Mouse (Mus musculus): ENCODE results near the gene Flvcr1. TPM values are rescaled to one million over a fixed set of nuclear protein-coding genes. Genes with fewer than 3 reads are reported as not detected.

Flvcr1 gene
- polyA plus RNA-seq, 1 experiment from 2014 or later: 6.0 TPM

DNA sequence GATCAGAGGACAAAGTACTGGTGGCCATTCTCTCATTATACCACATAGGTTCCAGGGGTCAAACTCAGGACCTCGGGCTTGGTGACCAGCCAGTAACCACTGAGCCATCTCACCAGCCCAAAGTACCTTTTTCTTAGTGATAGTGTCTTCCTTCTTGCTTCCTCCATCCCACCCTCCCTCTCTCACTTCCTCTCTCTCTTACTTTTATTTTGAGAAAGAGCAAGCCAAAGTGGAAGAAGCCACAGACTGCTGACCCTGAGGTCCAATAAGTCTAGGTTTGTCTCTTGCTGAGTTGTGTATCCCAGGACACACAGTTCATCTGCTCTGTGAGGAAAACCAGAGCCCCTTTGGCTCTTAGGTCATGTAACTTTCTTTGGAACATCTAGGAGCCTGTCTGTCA lies 45.5 kb downstream of the Flvcr1 start:
- H3K27me3 ChIP-seq (replicated peaks; ENCODE audit: control insufficient read depth, insufficient read depth, low read length): no peaks in the 10 kb centered on the region
- 90% methylated on average over 1 of the region's 1 CpGs for WGBS
- H3K4me3 ChIP-seq (ENCODE audit: low read depth, low read length): no peak overlapping the region
- no peak overlapping the region for H3K27ac ChIP-seq (ENCODE audit: low read depth, low read length)
- H3K4me1 ChIP-seq (ENCODE audit: control insufficient read depth, insufficient read depth, low read length): peaks cover 13% of the 10 kb centered on the region
- H3K4me2 ChIP-seq (ENCODE audit: low read length): no peak overlapping the region
- no peak overlapping the region for H3K9ac ChIP-seq (ENCODE audit: low read length)
- no peaks in the 10 kb centered on the region for H3K9me3 ChIP-seq (replicated peaks; ENCODE audit: control insufficient read depth, low read length)
- H3K36me3 ChIP-seq (ENCODE audit: control insufficient read depth, insufficient read depth, low read length): no peaks in the 10 kb centered on the region
- no peak for DNase-seq (ENCODE audit: low spot score)
- no peak for ATAC-seq

DNA sequence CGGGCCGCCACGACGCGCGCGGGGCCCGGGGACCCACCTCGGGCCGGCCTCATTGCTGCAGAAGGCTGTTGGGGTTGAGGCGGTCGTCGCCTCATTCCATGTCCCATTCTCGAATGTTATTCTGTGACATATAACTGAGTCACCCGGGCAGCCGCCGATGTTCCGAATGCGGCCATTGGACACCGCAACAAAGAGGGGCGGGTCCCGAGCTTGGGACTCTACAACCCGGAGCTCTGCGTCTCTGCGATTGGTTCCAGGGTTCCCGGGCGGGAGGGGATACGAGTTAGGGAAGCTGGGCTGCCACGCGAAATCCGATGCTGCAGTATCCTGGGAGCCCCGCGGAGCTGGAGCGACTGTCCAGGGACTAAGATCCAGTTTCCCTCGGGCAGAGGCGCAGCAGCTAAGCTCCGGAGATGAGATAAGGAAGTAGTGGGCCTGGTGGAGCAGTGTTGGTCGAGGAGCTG lies 46.8 kb downstream of the Flvcr1 start, which contains the start of gene Vash2:
Gene Vash2 (minus strand): TSS at position 197 of the 464 bp plus-strand sequence.
- peaks cover 13% of the 10 kb centered on the region for H3K4me1 ChIP-seq (ENCODE audit: control insufficient read depth, insufficient read depth, low read length)
- ATAC-seq (peak; percentile 99), DNase-seq (ENCODE audit: low spot score) (peak; percentile 98)
- H3K36me3 ChIP-seq (ENCODE audit: control insufficient read depth, insufficient read depth, low read length): peaks cover 11% of the 10 kb centered on the region
- peak within 1 kb of the TSS; percentile 71 for H3K4me3 ChIP-seq (ENCODE audit: low read depth, low read length)
- peak within 1 kb of the TSS; percentile 92 for H3K27ac ChIP-seq (ENCODE audit: low read depth, low read length)
- H3K27me3 ChIP-seq (replicated peaks; ENCODE audit: control insufficient read depth, insufficient read depth, low read length): no peaks in the 10 kb centered on the region
- WGBS: under 1% methylated on average over 38 of the region's 38 CpGs
- H3K4me2 ChIP-seq (ENCODE audit: low read length): peak within 1 kb of the TSS; percentile 94
- no peaks in the 10 kb centered on the region for H3K9me3 ChIP-seq (replicated peaks; ENCODE audit: control insufficient read depth, low read length)
- peak within 1 kb of the TSS; percentile 94 for H3K9ac ChIP-seq (ENCODE audit: low read length)

DNA sequence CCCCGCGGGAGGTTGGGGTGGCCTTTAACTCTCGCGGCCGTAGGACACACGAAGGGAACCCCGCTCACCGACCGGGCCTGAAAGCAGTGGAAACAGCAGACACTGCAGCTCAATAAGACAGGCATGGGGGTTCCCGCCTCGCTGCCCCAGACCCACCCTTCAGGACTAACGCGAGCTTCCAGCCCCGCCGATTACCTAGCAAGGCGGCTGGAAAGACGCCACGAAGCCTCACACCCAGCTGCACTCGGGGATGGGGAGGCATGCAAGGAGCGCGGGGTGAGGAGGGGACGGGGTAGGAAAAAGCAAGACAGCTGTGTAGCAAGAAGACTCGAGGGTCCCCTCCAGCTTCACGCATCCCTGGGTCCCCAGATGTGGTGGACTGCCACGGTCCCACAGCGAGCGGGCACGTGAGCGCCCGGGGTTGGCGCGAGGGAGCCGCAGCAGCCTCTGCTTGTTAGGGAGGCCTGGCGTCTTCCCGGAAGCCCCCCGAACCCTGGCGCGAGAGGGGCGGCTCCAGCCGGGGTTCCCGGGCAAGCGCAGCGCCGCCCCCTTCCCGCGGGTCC lies 47.4 kb downstream of the Flvcr1 start:
- WGBS: under 1% methylated on average over 46 of the region's 46 CpGs
- DNase-seq (ENCODE audit: low spot score) (peak; percentile 65), ATAC-seq (peak; percentile 79)
- H3K4me3 ChIP-seq (ENCODE audit: low read depth, low read length): peak overlapping the region; percentile 71
- peaks cover 13% of the 10 kb centered on the region for H3K4me1 ChIP-seq (ENCODE audit: control insufficient read depth, insufficient read depth, low read length)
- peaks cover 14% of the 10 kb centered on the region for H3K36me3 ChIP-seq (ENCODE audit: control insufficient read depth, insufficient read depth, low read length)
- H3K9ac ChIP-seq (ENCODE audit: low read length): peak overlapping the region; percentile 94
- no peaks in the 10 kb centered on the region for H3K9me3 ChIP-seq (replicated peaks; ENCODE audit: control insufficient read depth, low read length)
- H3K27me3 ChIP-seq (replicated peaks; ENCODE audit: control insufficient read depth, insufficient read depth, low read length): no peaks in the 10 kb centered on the region
- peak overlapping the region; percentile 94 for H3K4me2 ChIP-seq (ENCODE audit: low read length)
- H3K27ac ChIP-seq (ENCODE audit: low read depth, low read length): peak overlapping the region; percentile 92

DNA sequence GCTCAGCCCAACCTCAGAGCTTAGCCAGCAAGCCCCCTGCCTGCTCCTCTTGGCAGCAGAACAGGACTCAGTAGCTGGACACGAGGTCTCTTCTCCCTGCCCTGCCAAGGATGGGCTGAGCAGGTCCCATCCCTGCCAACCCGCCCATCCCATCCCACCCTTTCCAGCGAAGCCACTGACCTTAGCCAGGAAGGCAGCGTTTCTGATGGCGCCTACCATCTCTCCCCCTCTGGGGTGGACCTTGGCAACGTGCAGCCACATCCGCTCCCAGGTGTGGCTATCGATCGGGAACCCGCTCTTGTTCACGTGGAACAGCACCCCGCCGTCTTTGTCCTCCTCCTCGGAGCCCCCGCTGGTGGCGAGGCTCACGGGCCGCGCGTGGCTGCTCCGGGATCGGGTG lies 48.0 kb downstream of the Flvcr1 start:
- peak; percentile 41 for DNase-seq (ENCODE audit: low spot score)
- ATAC-seq: peak; percentile 17
- Histone ChIP-seq H3K27ac (ENCODE audit: low read depth, low read length) (peak overlapping the region; percentile 92), H3K9me3 (replicated peaks; ENCODE audit: control insufficient read depth, low read length) (no peaks in the 10 kb centered on the region), H3K4me3 (ENCODE audit: low read depth, low read length) (peak overlapping the region; percentile 71), H3K4me1 (ENCODE audit: control insufficient read depth, insufficient read depth, low read length) (peaks cover 13% of the 10 kb centered on the region), H3K4me2 (ENCODE audit: low read length) (peak overlapping the region; percentile 94), H3K36me3 (ENCODE audit: control insufficient read depth, insufficient read depth, low read length) (peaks cover 18% of the 10 kb centered on the region), H3K9ac (ENCODE audit: low read length) (peak overlapping the region; percentile 94), H3K27me3 (replicated peaks; ENCODE audit: control insufficient read depth, insufficient read depth, low read length) (no peaks in the 10 kb centered on the region)
- under 1% methylated on average over 22 of the region's 22 CpGs for WGBS

DNA sequence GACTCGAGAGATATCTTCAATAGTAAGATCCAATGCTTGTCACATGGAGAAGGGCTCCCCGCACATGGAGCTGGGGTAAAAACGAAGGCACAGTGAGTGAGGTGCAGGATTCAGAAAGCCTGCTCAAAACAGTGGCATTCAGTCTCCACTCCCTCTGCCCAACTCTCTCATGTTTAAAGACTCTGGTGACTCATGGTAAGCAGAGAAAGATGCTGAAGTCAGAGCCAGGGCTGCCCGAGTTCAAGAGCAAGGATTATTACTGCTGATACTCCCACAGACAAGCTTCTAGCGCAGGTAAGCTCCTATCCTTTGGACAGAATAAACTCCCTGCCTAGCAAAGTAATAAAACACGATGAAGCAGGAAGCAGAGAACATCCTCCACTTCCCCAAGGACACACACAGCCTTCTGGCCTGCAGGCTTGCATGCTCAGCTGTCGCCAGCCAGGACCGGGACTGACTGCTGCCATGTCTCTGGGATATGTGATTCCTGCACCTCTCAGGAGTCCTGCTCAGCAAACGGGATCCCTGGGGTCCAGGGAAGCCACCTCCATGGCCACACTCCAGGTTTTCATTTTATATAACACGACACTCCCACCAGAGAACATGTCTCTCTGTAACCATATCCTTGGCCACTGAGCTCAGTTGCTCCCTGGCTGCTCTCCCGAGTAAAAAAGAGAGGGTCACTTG lies 48.9 kb downstream of the Flvcr1 start:
- peaks cover 13% of the 10 kb centered on the region for H3K4me1 ChIP-seq (ENCODE audit: control insufficient read depth, insufficient read depth, low read length)
- H3K36me3 ChIP-seq (ENCODE audit: control insufficient read depth, insufficient read depth, low read length): peaks cover 27% of the 10 kb centered on the region
- H3K9me3 ChIP-seq (replicated peaks; ENCODE audit: control insufficient read depth, low read length): no peaks in the 10 kb centered on the region
- peak overlapping the region; percentile 94 for H3K9ac ChIP-seq (ENCODE audit: low read length)
- no peak for ATAC-seq
- no peak overlapping the region for H3K27ac ChIP-seq (ENCODE audit: low read depth, low read length)
- DNase-seq (ENCODE audit: low spot score): no peak
- H3K27me3 ChIP-seq (replicated peaks; ENCODE audit: control insufficient read depth, insufficient read depth, low read length): no peaks in the 10 kb centered on the region
- peak overlapping the region; percentile 94 for H3K4me2 ChIP-seq (ENCODE audit: low read length)
- H3K4me3 ChIP-seq (ENCODE audit: low read depth, low read length): peak overlapping the region; percentile 71
- WGBS: 53% methylated on average over 11 of the region's 11 CpGs

DNA sequence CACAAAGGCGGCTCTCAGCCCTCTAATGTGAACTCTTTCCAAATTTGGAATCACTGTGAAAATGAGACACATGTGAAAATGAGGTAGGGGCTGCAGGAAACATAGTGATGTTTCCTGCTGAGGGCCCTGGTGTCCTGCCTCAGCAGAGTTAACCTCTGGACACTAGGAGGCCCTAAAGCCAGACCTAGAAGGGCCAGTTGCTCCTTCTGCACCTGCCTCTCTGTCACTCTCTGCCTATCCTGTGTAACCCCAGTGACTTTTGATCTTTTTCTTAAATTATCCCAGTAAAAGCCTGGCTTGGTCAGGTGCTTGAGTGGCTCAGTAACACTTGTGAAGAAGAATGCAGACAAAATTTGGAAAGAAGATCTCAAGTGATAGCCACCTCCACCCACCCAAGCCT lies 51.1 kb downstream of the Flvcr1 start:
- DNase-seq (ENCODE audit: low spot score) (no peak), ATAC-seq (no peak)
- no peaks in the 10 kb centered on the region for H3K27me3 ChIP-seq (replicated peaks; ENCODE audit: control insufficient read depth, insufficient read depth, low read length)
- no peak overlapping the region for H3K9ac ChIP-seq (ENCODE audit: low read length)
- no peaks in the 10 kb centered on the region for H3K9me3 ChIP-seq (replicated peaks; ENCODE audit: control insufficient read depth, low read length)
- 68% methylated on average over 1 of the region's 1 CpGs for WGBS
- H3K4me1 ChIP-seq (ENCODE audit: control insufficient read depth, insufficient read depth, low read length): peaks cover 13% of the 10 kb centered on the region
- H3K27ac ChIP-seq (ENCODE audit: low read depth, low read length): no peak overlapping the region
- H3K4me3 ChIP-seq (ENCODE audit: low read depth, low read length): no peak overlapping the region
- H3K36me3 ChIP-seq (ENCODE audit: control insufficient read depth, insufficient read depth, low read length): peaks cover 47% of the 10 kb centered on the region
- no peak overlapping the region for H3K4me2 ChIP-seq (ENCODE audit: low read length)

DNA sequence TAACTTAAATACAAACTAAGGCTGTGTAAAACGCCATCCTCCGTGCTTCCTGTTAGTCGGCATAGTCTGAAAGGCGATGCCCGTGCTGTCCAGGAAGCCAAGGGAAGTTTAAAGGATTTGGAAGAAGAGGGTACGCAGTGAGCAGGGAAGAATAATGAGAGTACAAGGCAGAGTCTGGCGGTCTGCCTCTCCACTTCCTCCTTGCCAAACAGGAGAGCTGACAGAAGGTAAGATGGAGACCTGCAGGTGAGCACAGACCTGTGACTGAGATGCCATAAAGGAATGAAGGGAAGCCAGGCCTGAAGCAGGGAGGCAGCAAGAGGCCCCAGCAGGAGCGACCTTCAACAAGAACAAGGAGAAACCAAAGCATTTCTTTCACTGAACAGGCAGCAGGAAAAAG lies 51.8 kb downstream of the Flvcr1 start:
- Histone ChIP-seq H3K4me2 (ENCODE audit: low read length) (no peak overlapping the region), H3K9ac (ENCODE audit: low read length) (no peak overlapping the region), H3K9me3 (replicated peaks; ENCODE audit: control insufficient read depth, low read length) (no peaks in the 10 kb centered on the region), H3K27ac (ENCODE audit: low read depth, low read length) (no peak overlapping the region), H3K27me3 (replicated peaks; ENCODE audit: control insufficient read depth, insufficient read depth, low read length) (no peaks in the 10 kb centered on the region), H3K36me3 (ENCODE audit: control insufficient read depth, insufficient read depth, low read length) (peaks cover 53% of the 10 kb centered on the region), H3K4me3 (ENCODE audit: low read depth, low read length) (no peak overlapping the region), H3K4me1 (ENCODE audit: control insufficient read depth, insufficient read depth, low read length) (peaks cover 13% of the 10 kb centered on the region)
- ATAC-seq (no peak), DNase-seq (ENCODE audit: low spot score) (no peak)
- WGBS: 93% methylated on average over 8 of the region's 8 CpGs

DNA sequence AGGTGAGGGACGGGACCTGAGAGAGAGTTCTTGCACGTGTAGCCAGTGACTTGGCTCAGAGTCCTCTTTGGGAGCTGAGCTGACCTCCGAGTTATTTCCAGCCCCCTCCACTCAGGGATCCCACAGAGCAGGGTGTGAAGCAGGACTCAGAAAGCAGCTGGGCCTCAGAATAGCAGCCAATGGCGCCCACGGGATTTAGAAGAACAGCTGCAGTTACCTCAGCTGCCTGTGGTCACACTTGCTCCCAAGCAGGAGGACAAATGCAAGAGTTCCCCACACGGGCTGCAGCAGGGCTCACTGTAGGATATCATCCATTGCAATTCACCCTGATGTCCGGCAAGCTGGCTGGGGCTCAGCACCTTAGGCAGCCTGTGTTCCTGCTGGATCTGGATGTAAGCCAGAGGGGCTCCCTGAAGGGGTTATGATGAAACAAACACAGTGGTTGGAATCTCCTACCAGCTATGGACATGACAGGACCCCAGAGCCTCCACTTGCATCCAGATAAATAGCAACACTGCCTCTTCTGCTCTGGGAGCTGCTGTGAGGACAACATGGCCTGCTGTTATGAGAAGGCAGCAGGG lies 53.3 kb downstream of the Flvcr1 start:
- peaks cover 68% of the 10 kb centered on the region for H3K36me3 ChIP-seq (ENCODE audit: control insufficient read depth, insufficient read depth, low read length)
- ATAC-seq: no peak

More for the DNA sequence above, 53.3 kb downstream of the Flvcr1 start:
- H3K4me2 ChIP-seq (ENCODE audit: low read length): no peak overlapping the region
- whole genome bisulfite sequencing: 74% methylated on average over 7 of the region's 7 CpGs
- no peak overlapping the region for H3K4me3 ChIP-seq (ENCODE audit: low read depth, low read length)
- H3K4me1 ChIP-seq (ENCODE audit: control insufficient read depth, insufficient read depth, low read length): peaks cover 11% of the 10 kb centered on the region
- no peaks in the 10 kb centered on the region for H3K27me3 ChIP-seq (replicated peaks; ENCODE audit: control insufficient read depth, insufficient read depth, low read length)
- H3K9ac ChIP-seq (ENCODE audit: low read length): no peak overlapping the region
- no peak overlapping the region for H3K27ac ChIP-seq (ENCODE audit: low read depth, low read length)
- no peak for DNase-seq (ENCODE audit: low spot score)
- H3K9me3 ChIP-seq (replicated peaks; ENCODE audit: control insufficient read depth, low read length): no peaks in the 10 kb centered on the region
